Comparison of ENCODE assay signal across 9 mouse cellular contexts in the genomic region with DNA sequence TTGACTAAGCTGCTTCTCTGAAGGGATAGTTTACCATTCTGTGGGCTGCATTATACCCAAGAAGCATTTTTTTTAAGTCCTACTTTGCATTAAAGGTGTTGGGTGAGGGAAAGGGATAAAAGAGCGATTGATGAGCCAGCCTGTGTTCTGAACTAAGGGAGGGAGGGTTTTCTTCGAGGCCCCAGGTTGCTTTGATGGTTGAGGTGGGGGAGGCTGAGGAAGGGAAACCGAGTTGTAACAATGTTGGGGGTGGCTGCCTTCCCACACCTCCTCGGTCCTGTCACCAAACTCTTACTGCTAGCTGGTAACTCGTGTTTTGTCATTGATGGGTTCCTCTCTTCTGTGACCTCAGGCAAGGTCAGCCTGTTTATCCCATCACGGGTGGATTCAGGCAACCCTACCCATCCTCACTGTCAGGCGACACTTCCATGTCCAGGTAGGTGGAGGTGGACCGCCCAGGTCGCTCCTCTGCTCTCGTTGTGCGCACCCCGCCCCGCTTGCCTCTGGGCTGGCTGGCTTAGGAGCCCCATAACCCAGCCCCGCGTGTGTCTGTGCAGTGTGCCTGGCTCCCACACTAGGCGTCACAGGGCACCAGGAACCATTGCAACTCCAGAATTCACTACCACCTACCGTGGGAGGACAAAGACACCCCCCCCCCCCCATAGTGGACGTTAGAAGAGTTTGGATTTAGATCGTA.
"Had no signal": no experiment of that assay in that cellular context is flagged by ENCODE, and none has a peak within 500 bp of the region (broad histone marks: within the 10 kb centered on the region; RNA-seq: fewer than 3 reads in every experiment).

No protein-coding gene starts in this region.

- H3K9me3 ChIP-seq: limb, embryonic 10.5 days; liver, embryonic 15.5 days; lung, embryonic 15.5 days had no signal

- H3K36me3 ChIP-seq: liver, embryonic 15.5 days; lung, embryonic 15.5 days had no signal

- H3K9ac ChIP-seq: liver, embryonic 15.5 days; lung, embryonic 15.5 days had no signal

- DNase-seq: kidney, adult 11 months; kidney, postnatal 14 days; lung, postnatal 14 days; right cerebral cortex, postnatal 14 days; thymus, postnatal 14 days had no signal

- H3K4me2 ChIP-seq: liver, embryonic 15.5 days had no signal

- H3K27me3 ChIP-seq: liver, embryonic 15.5 days; lung, embryonic 15.5 days had no signal

- H3K4me3 ChIP-seq: limb, embryonic 10.5 days; liver, embryonic 15.5 days; lung, embryonic 15.5 days had no signal

- H3K4me1 ChIP-seq: liver, embryonic 15.5 days had no signal

- H3K27ac ChIP-seq: limb, embryonic 10.5 days; liver, embryonic 15.5 days; macrophage had no signal
